Mouse (Mus musculus) stomach, embryonic 16.5 days (tissue): ENCODE measurements at regions not wholly inside any gene's neighbourhood (a gene's known extent, or its start where the extent isn't known, plus 50 kb on each side); places are given as distances from the start of the nearest gene placed in this dataset.
"Not testable (repeated sequence)": the region's sequence is repeated elsewhere in the genome, so short reads cannot be mapped to it uniquely, and the experiment has no call there.

Source experiments
- ATAC-seq: fragments of 200-750 bp; cut with Nextera tagmentation; 2 replicates; pipeline ENCODE4 v1.8.0; 2017; ENCODE audit warnings: moderate number of reproducible peaks, moderate TSS enrichment; ENCODE audit not compliant: insufficient read depth, low FRiP score
- H3K27ac ChIP-seq: fragments of 300-500 bp; sonication (generic); 2 replicates; pipeline ENCODE4 v1.5.1; 2014; ENCODE audit warnings: low read length
- H3K27me3 ChIP-seq: fragments of 300-500 bp; sonication (generic); 2 replicates; pipeline ENCODE4 v1.6.1; 2014; ENCODE audit warnings: low read length, control low read depth, mixed read lengths; ENCODE audit not compliant: control insufficient read depth, insufficient read depth
- H3K36me3 ChIP-seq: fragments of 300-500 bp; sonication (generic); 2 replicates; pipeline ENCODE4 v1.6.1; 2014; ENCODE audit warnings: low read length; ENCODE audit not compliant: control insufficient read depth, insufficient read depth
- H3K4me1 ChIP-seq: fragments of 300-500 bp; sonication (generic); 2 replicates; pipeline ENCODE4 v1.6.1; 2014; ENCODE audit warnings: low read length, control low read depth, mixed read lengths; ENCODE audit not compliant: control insufficient read depth, insufficient read depth
- H3K4me2 ChIP-seq: fragments of 300-500 bp; sonication (generic); 2 replicates; pipeline ENCODE4 v1.6.1; 2014; ENCODE audit warnings: low read depth, low read length, mixed read lengths
- H3K4me3 ChIP-seq: fragments of 300-500 bp; sonication (generic); replicated peaks from 2 replicates; pipeline ENCODE4 v1.5.1; 2014; ENCODE audit warnings: mild to moderate bottlenecking, low read length
- H3K9ac ChIP-seq: fragments of 300-500 bp; sonication (generic); 2 replicates; pipeline ENCODE4 v1.6.1; 2014; ENCODE audit warnings: low read length
- H3K9me3 ChIP-seq: fragments of 300-500 bp; sonication (generic); replicated peaks from 2 replicates; pipeline ENCODE4 v1.6.1; 2016; ENCODE audit warnings: low read length, control low read depth; ENCODE audit not compliant: control insufficient read depth
- WGBS: fragments of 180-500 bp; shearing (Covaris S2); extraction: QIAGEN DNeasy Blood & Tissue Kit; methylation state at CpG from one replicate; pipeline ENCODE4 v1.1.7; 2014; 5-methylcytosine and 5-hydroxymethylcytosine counted together

GRCm38 (mm10) chr17:60838794-60839193 is 1825.6 kb upstream of the Nudt12 start:
- H3K36me3 ChIP-seq, H3K27me3 ChIP-seq, ATAC-seq, H3K27ac ChIP-seq, H3K4me2 ChIP-seq, H3K9me3 ChIP-seq, H3K4me1 ChIP-seq, H3K9ac ChIP-seq, H3K4me3 ChIP-seq: not testable (repeated sequence)
- 89% methylated on average over 3 of the region's 3 CpGs for whole genome bisulfite sequencing

GRCm38 (mm10) chr17:60832531-60832930 is 1819.4 kb upstream of the Nudt12 start:
- no peaks in the 10 kb centered on the region for H3K4me1 ChIP-seq
- no peak overlapping the region for H3K9ac ChIP-seq
- H3K4me3 ChIP-seq: no peak overlapping the region
- H3K36me3 ChIP-seq: no peaks in the 10 kb centered on the region
- no peak overlapping the region for H3K27ac ChIP-seq
- 65% methylated on average over 3 of the region's 3 CpGs for WGBS
- no peaks in the 10 kb centered on the region for H3K27me3 ChIP-seq
- no peaks in the 10 kb centered on the region for H3K9me3 ChIP-seq
- no peak overlapping the region for H3K4me2 ChIP-seq
- ATAC-seq: no peak

- 39% methylated on average over 2 of the region's 2 CpGs for WGBS
- H3K4me3 ChIP-seq: no peak overlapping the region
- H3K27ac ChIP-seq: no peak overlapping the region
- H3K9ac ChIP-seq: no peak overlapping the region
- ATAC-seq: no peak
- no peaks in the 10 kb centered on the region for H3K4me1 ChIP-seq
- H3K27me3 ChIP-seq: no peaks in the 10 kb centered on the region
- no peaks in the 10 kb centered on the region for H3K9me3 ChIP-seq
- no peak overlapping the region for H3K4me2 ChIP-seq
- H3K36me3 ChIP-seq: no peaks in the 10 kb centered on the region
Observed at GRCm38 (mm10) chr17:60830498-60830897, 1817.3 kb upstream of the Nudt12 start.

GRCm38 (mm10) chr17:60804715-60805449 is 1791.7 kb upstream of the Nudt12 start:
- WGBS: 68% methylated on average over 8 of the region's 8 CpGs
- Histone ChIP-seq H3K27me3 (no peaks in the 10 kb centered on the region), H3K4me2 (no peak overlapping the region), H3K9me3 (no peaks in the 10 kb centered on the region), H3K36me3 (no peaks in the 10 kb centered on the region), H3K9ac (no peak overlapping the region), H3K4me3 (no peak overlapping the region), H3K4me1 (no peaks in the 10 kb centered on the region), H3K27ac (no peak overlapping the region)
- ATAC-seq: no peak

- Histone ChIP-seq H3K9ac (no peak overlapping the region), H3K9me3 (no peaks in the 10 kb centered on the region), H3K4me1 (no peaks in the 10 kb centered on the region), H3K27me3 (no peaks in the 10 kb centered on the region), H3K4me2 (no peak overlapping the region), H3K36me3 (no peaks in the 10 kb centered on the region), H3K27ac (no peak overlapping the region), H3K4me3 (no peak overlapping the region)
- 74% methylated on average over 2 of the region's 2 CpGs for WGBS
- ATAC-seq: no peak
Observed at GRCm38 (mm10) chr17:60762270-60762669, 1749.1 kb upstream of the Nudt12 start.

GRCm38 (mm10) chr17:60761100-60761499 is 1747.9 kb upstream of the Nudt12 start:
- H3K36me3 ChIP-seq: no peaks in the 10 kb centered on the region
- no peaks in the 10 kb centered on the region for H3K4me1 ChIP-seq
- H3K9ac ChIP-seq: no peak overlapping the region
- no peaks in the 10 kb centered on the region for H3K9me3 ChIP-seq
- H3K27me3 ChIP-seq: no peaks in the 10 kb centered on the region
- no peak overlapping the region for H3K4me3 ChIP-seq
- H3K27ac ChIP-seq: no peak overlapping the region
- ATAC-seq: no peak
- no peak overlapping the region for H3K4me2 ChIP-seq

GRCm38 (mm10) chr17:60742856-60743255 is 1729.7 kb upstream of the Nudt12 start:
- no peaks in the 10 kb centered on the region for H3K9me3 ChIP-seq
- no peak overlapping the region for H3K27ac ChIP-seq
- no peaks in the 10 kb centered on the region for H3K4me1 ChIP-seq
- no peaks in the 10 kb centered on the region for H3K27me3 ChIP-seq
- H3K4me3 ChIP-seq: no peak overlapping the region
- H3K36me3 ChIP-seq: no peaks in the 10 kb centered on the region
- no peak overlapping the region for H3K4me2 ChIP-seq
- H3K9ac ChIP-seq: no peak overlapping the region
- ATAC-seq: no peak
- WGBS: 69% methylated on average over 1 of the region's 1 CpGs

GRCm38 (mm10) chr17:60738211-60738610 is 1725.0 kb upstream of the Nudt12 start:
- Histone ChIP-seq H3K9me3 (no peaks in the 10 kb centered on the region), H3K4me3 (no peak overlapping the region), H3K4me2 (no peak overlapping the region), H3K9ac (no peak overlapping the region), H3K36me3 (no peaks in the 10 kb centered on the region), H3K27me3 (no peaks in the 10 kb centered on the region), H3K27ac (no peak overlapping the region), H3K4me1 (no peaks in the 10 kb centered on the region)
- 71% methylated on average over 1 of the region's 1 CpGs for WGBS
- no peak for ATAC-seq

GRCm38 (mm10) chr17:60720138-60720537 is 1707.0 kb upstream of the Nudt12 start:
- no peak overlapping the region for H3K9ac ChIP-seq
- H3K27me3 ChIP-seq: no peaks in the 10 kb centered on the region
- H3K4me1 ChIP-seq: no peaks in the 10 kb centered on the region
- H3K4me3 ChIP-seq: no peak overlapping the region
- WGBS: 50% methylated on average over 2 of the region's 2 CpGs
- no peak overlapping the region for H3K4me2 ChIP-seq
- H3K27ac ChIP-seq: no peak overlapping the region
- H3K36me3 ChIP-seq: no peaks in the 10 kb centered on the region
- no peak for ATAC-seq
- no peaks in the 10 kb centered on the region for H3K9me3 ChIP-seq
